Mouse (Mus musculus) megakaryocyte, embryonic 14.5 days (primary cell): ENCODE results near the gene Sgta.

ENCODE experiments used
- FLI1 ChIP-seq: IDR thresholded peaks from 2 replicates; pipeline ENCODE4 v1.6.1; 2012; ENCODE audit warnings: low read length, inconsistent platforms, mixed read lengths
- GATA1 ChIP-seq: IDR thresholded peaks from 3 replicates; pipeline ENCODE4 v1.6.1; 2012; ENCODE audit warnings: mixed read lengths, low read length, inconsistent platforms, borderline replicate concordance

DNA sequence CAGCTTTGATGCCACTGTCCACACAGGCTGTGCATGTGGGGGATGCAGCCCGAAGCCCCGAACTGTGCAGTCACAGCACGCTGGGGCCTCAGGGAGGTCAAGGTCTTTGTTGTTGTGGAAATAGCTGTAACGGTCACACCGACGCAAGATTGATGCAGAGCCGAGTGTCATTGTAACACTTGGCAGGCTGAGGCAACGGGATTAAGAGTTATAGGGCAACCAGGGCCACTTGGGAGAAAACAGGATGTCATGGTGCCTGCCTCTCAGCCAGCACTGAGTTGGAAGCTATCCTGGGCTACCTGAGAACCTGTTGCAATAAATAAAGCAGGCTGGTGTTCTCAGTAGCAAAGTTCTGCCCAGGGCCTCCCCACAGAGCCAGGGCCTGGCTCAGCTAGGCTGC, 15.8 kb upstream of the Sgta start:
- TF ChIP-seq GATA1 (no peak), FLI1 (no peak)
